ENCODE assay signal across 8 mouse cellular contexts in genomic region chr7:31097583-31098248, GRCm38 (mm10). TPM values are rescaled to one million over a fixed set of nuclear protein-coding genes. Genes with fewer than 3 reads are reported as not detected.
DNase-seq lines count a peak whose midpoint lies in the region; ATAC-seq and TF ChIP-seq lines count a peak whose summit lies in the region.

No protein-coding gene starts in this region.

- ATAC-seq in heart, embryonic 14.5 days (ENCODE audit: insufficient number of reproducible peaks, insufficient read depth, low FRiP score, low read depth): peak; percentile 89
- peak; percentile 79 for ATAC-seq in liver, embryonic 12.5 days
- ATAC-seq in stomach, embryonic 15.5 days (ENCODE audit: insufficient read depth, low FRiP score, low read depth): peak; percentile 89

- no peak overlapping the region for H3ac ChIP-seq in C2C12 (ENCODE audit: control insufficient read depth, insufficient read length, low read depth)

- peak; percentile 86 for TF ChIP-seq CTCF in C2C12 (IDR thresholded peaks at IDR 0.05; ENCODE audit: control insufficient read depth, insufficient read depth, insufficient read length)

- peaks cover 28% of the 10 kb centered on the region for H3K27me3 ChIP-seq in C2C12 (ENCODE audit: control insufficient read depth, insufficient read depth, insufficient read length)
- 0 out of 2 replicates have a peak, but pooled peaks cover 7% of the 10 kb centered on the region for H3K27me3 ChIP-seq in heart, embryonic 14.5 days (ENCODE audit: control insufficient read depth, insufficient read depth, low read length)
- H3K27me3 ChIP-seq in liver, embryonic 12.5 days (replicated peaks): peaks cover 13% of the 10 kb centered on the region; the same call in 1 of the 2 replicates
- H3K27me3 ChIP-seq in stomach, embryonic 15.5 days (replicated peaks): no peaks in the 10 kb centered on the region

- no peaks in the 10 kb centered on the region for H3K79me2 ChIP-seq in C2C12 (ENCODE audit: control insufficient read depth, insufficient read depth)

- peak overlapping the region; percentile 52 for H3K4me2 ChIP-seq in heart, embryonic 14.5 days (ENCODE audit: low read length)
- H3K4me2 ChIP-seq in liver, embryonic 12.5 days: peak overlapping the region; percentile 54
- peak overlapping the region; percentile 42 for H3K4me2 ChIP-seq in stomach, embryonic 15.5 days

- DNase-seq in brain, adult 2 months (ENCODE audit: low read depth, low spot score): peak; percentile 95
- peak; percentile 86 for DNase-seq in fibroblast of lung, adult 2 months (ENCODE audit: low read depth)
- DNase-seq in kidney, postnatal 10 days: peak; percentile 97
- peak; percentile 88 for DNase-seq in neural tube, embryonic 10.5 days (ENCODE audit: extremely low spot score, low spot score)

- no peaks in the 10 kb centered on the region for H3K4me1 ChIP-seq in heart, embryonic 14.5 days (ENCODE audit: control insufficient read depth in 2 of 2, insufficient read depth in 2 of 2, low read length in 2 of 2)
- H3K4me1 ChIP-seq in liver, embryonic 12.5 days: 0 out of 2 replicates have a peak, but pooled peaks cover 6% of the 10 kb centered on the region
- H3K4me1 ChIP-seq in stomach, embryonic 15.5 days: 0 out of 2 replicates have a peak, but pooled peaks cover 4% of the 10 kb centered on the region

- H3K79me3 ChIP-seq in C2C12 (ENCODE audit: low read depth): no peaks in the 10 kb centered on the region

- no peaks in the 10 kb centered on the region for H3K9me3 ChIP-seq in heart, embryonic 14.5 days (ENCODE audit: control insufficient read depth, low read length)
- no peaks in the 10 kb centered on the region for H3K9me3 ChIP-seq in liver, embryonic 12.5 days (replicated peaks)
- H3K9me3 ChIP-seq in stomach, embryonic 15.5 days: no peaks in the 10 kb centered on the region

- 44% methylated on average over 19 of the region's 20 CpGs for WGBS in heart, embryonic 14.5 days
- WGBS in liver, embryonic 12.5 days (ENCODE audit: insufficient replicate concordance): 12% methylated on average over 11 of the region's 20 CpGs
- WGBS in stomach, embryonic 15.5 days: 37% methylated on average over 18 of the region's 20 CpGs

- no peak overlapping the region for H3K27ac ChIP-seq in heart, embryonic 14.5 days (replicated peaks in 1 of 2; ENCODE audit: control insufficient read depth in 1 of 2, insufficient read depth in 1 of 2, low read depth in 2 of 2, low read length in 2 of 2)
- no peak overlapping the region for H3K27ac ChIP-seq in liver, embryonic 12.5 days
- H3K27ac ChIP-seq in stomach, embryonic 15.5 days: no peak overlapping the region

- no peaks in the 10 kb centered on the region for H3K36me3 ChIP-seq in C2C12 (ENCODE audit: control insufficient read depth, insufficient read depth)
- H3K36me3 ChIP-seq in heart, embryonic 14.5 days (ENCODE audit: control insufficient read depth, insufficient read depth, low read length): no peaks in the 10 kb centered on the region
- no peaks in the 10 kb centered on the region for H3K36me3 ChIP-seq in liver, embryonic 12.5 days
- H3K36me3 ChIP-seq in stomach, embryonic 15.5 days: no peaks in the 10 kb centered on the region

- H3K4me3 ChIP-seq in C2C12 (ENCODE audit: insufficient read depth, poor library complexity, severe bottlenecking): no peak overlapping the region
- H3K4me3 ChIP-seq in heart, embryonic 14.5 days (ENCODE audit: control insufficient read depth in 1 of 2, insufficient read depth in 1 of 2, low read depth in 1 of 2, low read length in 2 of 2): peak overlapping the region; percentile 28 to 29
- H3K4me3 ChIP-seq in liver, embryonic 12.5 days: peak overlapping the region; percentile 25
- peak overlapping the region; percentile 15 for H3K4me3 ChIP-seq in stomach, embryonic 15.5 days (replicated peaks)

- H3K9ac ChIP-seq in heart, embryonic 14.5 days (ENCODE audit: low read length): peak overlapping the region; percentile 46; the same call in 1 of the 2 replicates
- H3K9ac ChIP-seq in liver, embryonic 12.5 days: no peak overlapping the region
- H3K9ac ChIP-seq in stomach, embryonic 15.5 days: no peak overlapping the region

TF ChIP-seq in C2C12, 6 proteins besides CTCF, POLR2A, EP300 and RAD21:
- TF ChIP-seq MAX (IDR thresholded peaks at IDR 0.05): no peak
- TF ChIP-seq USF1 (IDR thresholded peaks at IDR 0.05; ENCODE audit: low read depth): no peak
- TF ChIP-seq MYOG (IDR thresholded peaks at IDR 0.05; ENCODE audit: control insufficient read depth, extremely low read depth, insufficient read length): no peak
- no peak for TF ChIP-seq FOSL1 (IDR thresholded peaks at IDR 0.05; ENCODE audit: insufficient read depth, low read length, poor library complexity, severe bottlenecking)
- no peak for TF ChIP-seq CEBPB (IDR thresholded peaks at IDR 0.05; ENCODE audit: low read depth)
- TF ChIP-seq MYOD1 (IDR thresholded peaks at IDR 0.05; ENCODE audit: control insufficient read depth, insufficient read length, low read depth): no peak
TF ChIP-seq in C2C12: peak in this region for 0.

RNA-seq across cellular contexts. Expression of gene Hpn, which starts 17.4 kb away (rescaled TPM):
- not detected for polyA plus RNA-seq in C2C12 (2012; fragmentation: generic; extraction: Trizol)
- 1.4 and 2.0 TPM in 2 replicates for polyA plus RNA-seq in heart, embryonic 14.5 days (2014; fragmentation: Nextera tagmentation; extraction: Ambion mirVana)
- polyA plus RNA-seq in liver, embryonic 12.5 days (2016; fragmentation: Nextera tagmentation; extraction: Ambion mirVana): 33.2 and 36.2 TPM in 2 replicates
- 35.3 and 36.9 TPM in 2 replicates for polyA plus RNA-seq in stomach, embryonic 15.5 days (2015; fragmentation: Nextera tagmentation; extraction: Ambion mirVana)

RNA-seq across cellular contexts. Expression of gene Fxyd3, which starts 21.2 kb away (rescaled TPM):
- 0.04 TPM for polyA plus RNA-seq in C2C12 (2012; fragmentation: generic; extraction: Trizol)
- polyA plus RNA-seq in heart, embryonic 14.5 days (2014; fragmentation: Nextera tagmentation; extraction: Ambion mirVana): 0.58 and 0.82 TPM in 2 replicates
- polyA plus RNA-seq in liver, embryonic 12.5 days (2016; fragmentation: Nextera tagmentation; extraction: Ambion mirVana): 0.67 and 0.86 TPM in 2 replicates
- 364 and 383 TPM in 2 replicates for polyA plus RNA-seq in stomach, embryonic 15.5 days (2015; fragmentation: Nextera tagmentation; extraction: Ambion mirVana)

RNA-seq across cellular contexts. Expression of gene Scn1b, which starts 29.1 kb away (rescaled TPM):
- 2.3 TPM for polyA plus RNA-seq in C2C12 (2012; fragmentation: generic; extraction: Trizol)
- 3.4 and 3.7 TPM in 2 replicates for polyA plus RNA-seq in heart, embryonic 14.5 days (2014; fragmentation: Nextera tagmentation; extraction: Ambion mirVana)
- 0.97 and 1.2 TPM in 2 replicates for polyA plus RNA-seq in liver, embryonic 12.5 days (2016; fragmentation: Nextera tagmentation; extraction: Ambion mirVana)
- polyA plus RNA-seq in stomach, embryonic 15.5 days (2015; fragmentation: Nextera tagmentation; extraction: Ambion mirVana): 2.1 and 2.9 TPM in 2 replicates

RNA-seq across cellular contexts. Expression of gene Lgi4, which starts 38.6 kb away (rescaled TPM):
- polyA plus RNA-seq in C2C12 (2012; fragmentation: generic; extraction: Trizol): 0.02 TPM
- polyA plus RNA-seq in heart, embryonic 14.5 days (2014; fragmentation: Nextera tagmentation; extraction: Ambion mirVana): not detected in 2 replicates
- 0.06 and 0.19 TPM in 2 replicates for polyA plus RNA-seq in liver, embryonic 12.5 days (2016; fragmentation: Nextera tagmentation; extraction: Ambion mirVana)
- polyA plus RNA-seq in stomach, embryonic 15.5 days (2015; fragmentation: Nextera tagmentation; extraction: Ambion mirVana): 1.6 and 1.9 TPM in 2 replicates

RNA-seq across cellular contexts. Expression of gene Fxyd1, which starts 40.7 kb away (rescaled TPM):
- polyA plus RNA-seq in C2C12 (2012; fragmentation: generic; extraction: Trizol): 0.55 TPM
- 1,215 and 1,293 TPM in 2 replicates for polyA plus RNA-seq in heart, embryonic 14.5 days (2014; fragmentation: Nextera tagmentation; extraction: Ambion mirVana)
- 28.2 and 28.3 TPM in 2 replicates for polyA plus RNA-seq in liver, embryonic 12.5 days (2016; fragmentation: Nextera tagmentation; extraction: Ambion mirVana)
- polyA plus RNA-seq in stomach, embryonic 15.5 days (2015; fragmentation: Nextera tagmentation; extraction: Ambion mirVana): 89.3 and 110 TPM in 2 replicates

Comparison
In these comparisons a context has a peak if more than half of its experiments do, and no peak if none do; other contexts are left out.
1. RNA of gene Hpn, which starts 17.4 kb away (polyA plus RNA-seq): 33.2 to 36.2 TPM in liver, embryonic 12.5 days and 35.3 to 36.9 TPM in stomach, embryonic 15.5 days; 1.4 to 2.0 TPM in heart, embryonic 14.5 days and not detected in C2C12 (single experiment); every median in the first group is over 10 times any median in the second.
2. RNA of gene Fxyd3, which starts 21.2 kb away (polyA plus RNA-seq): 364 to 383 TPM in stomach, embryonic 15.5 days; 0.67 to 0.86 TPM in liver, embryonic 12.5 days, 0.58 to 0.82 TPM in heart, embryonic 14.5 days and 0.04 TPM in C2C12 (single experiment); every median in the first group is over 100 times any median in the second.
3. Peak in every context shown above with its lines, with median percentiles within 50 percentile points of each other: DNase-seq, ATAC-seq and H3K4me2 ChIP-seq.